Mouse (Mus musculus) kidney, postnatal 0 days (tissue): ENCODE data around the gene Kmt2b. TPM values are rescaled to one million over a fixed set of nuclear protein-coding genes. Genes with fewer than 3 reads are reported as not detected.

Experiments
- ATAC-seq: fragments of 200-750 bp; cut with Nextera tagmentation; replicated peaks from 2 replicates; pipeline ENCODE4 v1.8.0; 2017; ENCODE audit warnings: low read depth, moderate number of reproducible peaks, moderate TSS enrichment, moderate library complexity; ENCODE audit not compliant: low FRiP score
- DNase-seq: peaks from one replicate; pipeline ENCODE4 v3.0.0-alpha.2; 2016; ENCODE audit warnings: low spot score
- H3K27ac ChIP-seq: fragments of 300-500 bp; sonication (generic); 2 replicates; pipeline ENCODE4 v1.5.1; 2014; ENCODE audit warnings: mild to moderate bottlenecking
- H3K27me3 ChIP-seq: fragments of 300-500 bp; sonication (generic); 2 replicates; pipeline ENCODE4 v1.6.1; 2014; ENCODE audit warnings: low read length, mixed read lengths; ENCODE audit not compliant: insufficient read depth
- H3K36me3 ChIP-seq: fragments of 300-500 bp; sonication (generic); 2 replicates; pipeline ENCODE4 v1.6.1; 2014; ENCODE audit warnings: low read length, mixed read lengths; ENCODE audit not compliant: insufficient read depth
- H3K4me1 ChIP-seq: fragments of 300-500 bp; sonication (generic); replicated peaks from 2 replicates; pipeline ENCODE4 v1.6.1; 2014; ENCODE audit warnings: antibody characterized with exemption, low read length, mixed read lengths; ENCODE audit not compliant: insufficient read depth
- H3K4me2 ChIP-seq: fragments of 300-500 bp; sonication (generic); 2 replicates; pipeline ENCODE4 v1.6.1; 2014; ENCODE audit warnings: mild to moderate bottlenecking, low read length, moderate library complexity, mixed read lengths
- H3K4me3 ChIP-seq: fragments of 300-500 bp; sonication (generic); replicated peaks from 2 replicates; pipeline ENCODE4 v1.5.1; 2014; ENCODE audit warnings: low read depth, low read length
- H3K9ac ChIP-seq: fragments of 300-500 bp; sonication (generic); 2 replicates; pipeline ENCODE4 v1.6.1; 2014; ENCODE audit warnings: low read depth, low read length
- H3K9me3 ChIP-seq: fragments of 300-500 bp; sonication (generic); replicated peaks from 2 replicates; pipeline ENCODE4 v1.6.1; 2016; ENCODE audit warnings: low read length, inconsistent platforms, mixed read lengths
- CTCF ChIP-seq: IDR thresholded peaks from 2 replicates; pipeline ENCODE4 v1.5.1; 2016; ENCODE audit warnings: antibody characterized with exemption, low read depth, mild to moderate bottlenecking, moderate library complexity
- WGBS: fragments of 180-500 bp; shearing (Covaris S2); extraction: QIAGEN DNeasy Blood & Tissue Kit; methylation state at CpG from one replicate; pipeline ENCODE4 v1.1.7; 2014; 5-methylcytosine and 5-hydroxymethylcytosine counted together
- microRNA-seq: library from miRNA; unstranded; fragments of <30 nt; microRNA quantifications from one replicate; pipeline ENCODE4, GENCODE M21; 2016
- polyA plus RNA-seq: library from polyadenylated mRNA; unstranded; fragments of >200 nt; fragmentation: Nextera tagmentation; extraction: Ambion mirVana; gene quantifications from 2 replicates; pipeline ENCODE4 v1.2.1, GENCODE M21; 2015

The Kmt2b gene
- polyA plus RNA-seq, 1 experiment from 2014 or later, result 4.9 TPM

DNA sequence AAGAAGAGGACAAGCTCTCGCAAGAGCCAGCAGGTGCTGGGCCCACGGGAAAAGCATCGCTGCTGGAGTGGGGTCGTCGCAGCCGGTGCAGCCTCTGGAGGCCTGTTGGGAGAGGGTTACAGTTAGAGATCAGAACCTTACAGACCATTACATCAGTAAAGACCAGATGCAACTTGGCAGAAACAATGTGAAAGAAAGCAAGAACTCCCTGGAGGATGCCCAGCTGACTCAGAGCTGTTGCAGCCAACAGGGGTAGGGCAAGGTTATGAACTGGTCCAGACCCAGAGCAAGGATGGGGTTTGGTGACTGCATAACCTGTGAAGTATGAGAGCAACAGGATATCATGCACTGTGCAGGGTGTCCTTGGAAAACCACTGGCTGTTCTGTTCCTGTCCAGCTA is 64.0 kb downstream of the Kmt2b start:
- DNase-seq, result no peak
- Histone ChIP-seq H3K36me3 (peaks cover 29% of the 10 kb centered on the region), H3K27ac (no peak overlapping the region), H3K4me2 (no peak overlapping the region), H3K9ac (no peak overlapping the region), H3K9me3 (no peaks in the 10 kb centered on the region), H3K4me3 (no peak overlapping the region), H3K27me3 (no peaks in the 10 kb centered on the region), H3K4me1 (peaks cover 16% of the 10 kb centered on the region; the same call in 1 of the 2 replicates)
- no peak for TF ChIP-seq CTCF
- 84% methylated on average over 6 of the region's 6 CpGs for WGBS
- no peak for ATAC-seq

DNA sequence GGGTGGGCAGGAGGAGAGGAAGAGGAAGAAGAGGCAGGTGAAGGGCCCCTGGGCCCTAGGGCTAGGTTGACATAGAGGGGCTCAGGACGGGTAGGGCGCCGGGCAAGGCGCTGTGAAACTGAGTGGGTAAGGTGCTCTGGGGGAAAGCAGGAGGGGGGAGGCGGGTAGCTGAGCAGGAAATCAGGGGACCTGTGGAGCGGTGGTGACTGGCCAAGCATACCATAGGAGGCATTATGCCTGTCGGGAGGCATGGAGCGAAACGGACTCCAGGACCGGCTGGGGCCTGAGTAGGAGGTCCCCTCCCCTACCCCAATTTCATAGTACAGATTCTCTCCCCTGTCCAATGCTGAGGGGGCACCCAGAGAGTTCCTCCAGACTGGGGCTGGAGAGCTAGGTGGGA is 65.7 kb downstream of the Kmt2b start:
- Histone ChIP-seq H3K27me3 (no peaks in the 10 kb centered on the region), H3K4me2 (no peak overlapping the region), H3K36me3 (peaks cover 16% of the 10 kb centered on the region; the same call in 1 of the 2 replicates), H3K9me3 (no peaks in the 10 kb centered on the region), H3K9ac (peak overlapping the region; percentile 35; the same call in 1 of the 2 replicates), H3K4me1 (peaks cover 17% of the 10 kb centered on the region; the same call in 1 of the 2 replicates), H3K4me3 (no peak overlapping the region), H3K27ac (peak overlapping the region; percentile 19; the same call in 1 of the 2 replicates)
- 69% methylated on average over 10 of the region's 10 CpGs for WGBS
- no peak; the same call in 1 of the 2 replicates for ATAC-seq
- DNase-seq, result no peak
- no peak for TF ChIP-seq CTCF

DNA sequence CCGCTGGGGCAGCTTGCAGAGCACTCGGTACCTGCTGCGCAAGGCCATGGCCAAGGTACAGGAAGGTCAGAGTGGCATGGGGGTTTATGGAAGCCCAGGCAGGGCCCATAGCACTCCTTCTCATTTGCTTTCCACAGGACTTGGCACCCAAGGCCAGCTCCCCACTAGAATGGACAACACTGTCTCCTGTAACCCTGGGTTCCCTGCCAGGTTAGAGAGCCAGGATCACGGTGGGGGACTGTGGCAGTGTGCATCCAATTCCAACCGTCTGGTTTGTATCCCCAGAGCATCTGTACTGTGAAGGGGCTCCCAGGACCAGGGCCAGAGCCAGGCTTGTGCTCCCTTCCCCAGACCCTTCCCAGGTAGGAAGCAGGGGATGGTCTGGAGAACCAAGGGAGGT is 67.7 kb downstream of the Kmt2b start:
- ATAC-seq, result no peak
- peaks cover 14% of the 10 kb centered on the region; the same call in 1 of the 2 replicates for H3K36me3 ChIP-seq
- no peak overlapping the region for H3K27ac ChIP-seq
- no peak for TF ChIP-seq CTCF
- H3K4me3 ChIP-seq, result no peak overlapping the region
- H3K4me2 ChIP-seq, result no peak overlapping the region
- WGBS, result 70% methylated on average over 5 of the region's 5 CpGs
- no peaks in the 10 kb centered on the region for H3K9me3 ChIP-seq
- peaks cover 7% of the 10 kb centered on the region; the same call in 1 of the 2 replicates for H3K4me1 ChIP-seq
- H3K9ac ChIP-seq, result no peak overlapping the region
- no peak for DNase-seq
- H3K27me3 ChIP-seq, result no peaks in the 10 kb centered on the region

DNA sequence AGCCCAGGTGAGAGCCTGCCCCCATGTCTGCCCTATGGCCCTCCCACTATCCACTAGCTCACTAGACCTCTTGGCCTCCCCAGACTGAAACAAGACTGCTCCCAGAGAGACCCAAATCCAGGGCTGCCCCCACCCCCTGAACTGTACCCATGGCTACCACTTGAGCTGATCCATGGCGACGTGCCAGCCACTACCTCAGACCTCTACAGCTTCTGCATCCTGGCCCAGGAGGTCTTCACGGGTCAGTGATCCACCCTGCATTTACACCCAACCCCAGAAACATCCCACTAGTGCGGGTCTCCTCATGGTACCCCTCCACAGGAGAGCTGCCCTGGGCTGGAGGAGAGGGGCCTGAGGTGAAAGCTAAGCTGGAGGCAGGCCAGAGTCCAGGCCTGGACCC is 68.1 kb downstream of the Kmt2b start:
- H3K4me2 ChIP-seq, result no peak overlapping the region
- ATAC-seq (no peak), DNase-seq (no peak)
- H3K27ac ChIP-seq, result no peak overlapping the region
- peaks cover 14% of the 10 kb centered on the region; the same call in 1 of the 2 replicates for H3K36me3 ChIP-seq
- 0 out of 2 replicates have a peak, but pooled peaks cover 7% of the 10 kb centered on the region for H3K4me1 ChIP-seq
- no peak overlapping the region for H3K9ac ChIP-seq
- no peaks in the 10 kb centered on the region for H3K9me3 ChIP-seq
- no peak overlapping the region for H3K4me3 ChIP-seq
- WGBS, result 49% methylated on average over 4 of the region's 4 CpGs
- no peak for TF ChIP-seq CTCF
- no peaks in the 10 kb centered on the region for H3K27me3 ChIP-seq

Small RNA genes lying within 50 kb of the gene (microRNA-seq; reads per million reads assigned to microRNA genes)
- 2.4 reads per million, percentile 4 among the genes with 10 or more reads in this experiment for gene Gm38670
- gene Mir3569, result not detected

Other genes starting within 250 kb of the Kmt2b start
- 9.3 and 9.5 TPM in 2 replicates for gene Lrfn3, start 226.0 kb downstream of the Kmt2b start, polyA plus RNA-seq
- 41.9 and 47.3 TPM in 2 replicates for gene Tyrobp, start 175.0 kb downstream of the Kmt2b start, polyA plus RNA-seq
- 2.1 and 3.4 TPM in 2 replicates for gene Hcst, start 168.9 kb downstream of the Kmt2b start, polyA plus RNA-seq
- gene Nfkbid, start 167.0 kb downstream of the Kmt2b start, polyA plus RNA-seq, result 1.1 and 1.2 TPM in 2 replicates
- 24.1 and 25.4 TPM in 2 replicates for gene Aplp1, start 143.2 kb downstream of the Kmt2b start, polyA plus RNA-seq
- 0.65 and 1.5 TPM in 2 replicates for gene Kirrel2, start 131.0 kb downstream of the Kmt2b start, polyA plus RNA-seq
- 3.8 and 4.3 TPM in 2 replicates for gene Nphs1, start 130.4 kb downstream of the Kmt2b start, polyA plus RNA-seq
- 22.9 and 34.1 TPM in 2 replicates for gene Prodh2, start 95.1 kb downstream of the Kmt2b start, polyA plus RNA-seq
- 4.2 TPM in 2 replicates for gene Arhgap33, start 53.7 kb downstream of the Kmt2b start, polyA plus RNA-seq
- 15.8 and 17.7 TPM in 2 replicates for gene Hspb6, start 36.5 kb downstream of the Kmt2b start, polyA plus RNA-seq
- gene Proser3, start 36.4 kb downstream of the Kmt2b start, polyA plus RNA-seq, result 5.2 and 5.6 TPM in 2 replicates
- gene Lin37, start 28.9 kb downstream of the Kmt2b start, polyA plus RNA-seq, result 37.6 and 40.8 TPM in 2 replicates
- 100 and 102 TPM in 2 replicates for gene U2af1l4, start 25.4 kb downstream of the Kmt2b start, polyA plus RNA-seq
- 5.0 and 7.7 TPM in 2 replicates for gene Gm49396, start 25.4 kb downstream of the Kmt2b start, polyA plus RNA-seq
- gene Psenen, start 25.1 kb downstream of the Kmt2b start, polyA plus RNA-seq, result 190 TPM in 2 replicates
- 2.4 and 2.5 TPM in 2 replicates for gene Igflr1, start 23.3 kb downstream of the Kmt2b start, polyA plus RNA-seq
- 0.92 and 1.6 TPM in 2 replicates for gene Zbtb32, start 10.2 kb upstream of the Kmt2b start, polyA plus RNA-seq
- 35.5 and 48.6 TPM in 2 replicates for gene Upk1a, start 24.1 kb upstream of the Kmt2b start, polyA plus RNA-seq
- gene Cox6b1, start 37.4 kb upstream of the Kmt2b start, polyA plus RNA-seq, result 1,603 and 1,723 TPM in 2 replicates
- not detected in 2 replicates for gene Etv2, start 47.1 kb upstream of the Kmt2b start, polyA plus RNA-seq
- gene Rbm42, start 61.6 kb upstream of the Kmt2b start, polyA plus RNA-seq, result 110 and 112 TPM in 2 replicates
- gene Haus5, start 76.3 kb upstream of the Kmt2b start, polyA plus RNA-seq, result 25.2 and 28.8 TPM in 2 replicates
- gene Pmis2, start 82.9 kb upstream of the Kmt2b start, polyA plus RNA-seq, result not detected in 2 replicates
- gene 2200002J24Rik, start 110.2 kb upstream of the Kmt2b start, polyA plus RNA-seq, result 2.0 and 2.5 TPM in 2 replicates
- 4.6 and 5.0 TPM in 2 replicates for gene Atp4a, start 123.5 kb upstream of the Kmt2b start, polyA plus RNA-seq
- 320 and 325 TPM in 2 replicates for gene Tmem147, start 140.8 kb upstream of the Kmt2b start, polyA plus RNA-seq
- gene Gapdhs, start 155.0 kb upstream of the Kmt2b start, polyA plus RNA-seq, result 0.15 and 0.32 TPM in 2 replicates
- 2.4 and 2.5 TPM in 2 replicates for gene Sbsn, start 162.7 kb upstream of the Kmt2b start, polyA plus RNA-seq
- 1.7 and 2.7 TPM in 2 replicates for gene Dmkn, start 175.0 kb upstream of the Kmt2b start, polyA plus RNA-seq
- 1.4 and 3.4 TPM in 2 replicates for gene Krtdap, start 199.2 kb upstream of the Kmt2b start, polyA plus RNA-seq
- 0.06 and 0.16 TPM in 2 replicates for gene Ffar2, start 235.0 kb upstream of the Kmt2b start, polyA plus RNA-seq